Mouse (Mus musculus) urinary bladder, postnatal 4 days (tissue): ENCODE measurements around the gene Edrf1.

ENCODE experiments used
- DNase-seq, 2 experiments: peaks; one replicate each; pipeline ENCODE4 v3.0.0; 2021 to 2022; ENCODE audit warnings: low spot score in 2 of 2

Edrf1 gene

DNA sequence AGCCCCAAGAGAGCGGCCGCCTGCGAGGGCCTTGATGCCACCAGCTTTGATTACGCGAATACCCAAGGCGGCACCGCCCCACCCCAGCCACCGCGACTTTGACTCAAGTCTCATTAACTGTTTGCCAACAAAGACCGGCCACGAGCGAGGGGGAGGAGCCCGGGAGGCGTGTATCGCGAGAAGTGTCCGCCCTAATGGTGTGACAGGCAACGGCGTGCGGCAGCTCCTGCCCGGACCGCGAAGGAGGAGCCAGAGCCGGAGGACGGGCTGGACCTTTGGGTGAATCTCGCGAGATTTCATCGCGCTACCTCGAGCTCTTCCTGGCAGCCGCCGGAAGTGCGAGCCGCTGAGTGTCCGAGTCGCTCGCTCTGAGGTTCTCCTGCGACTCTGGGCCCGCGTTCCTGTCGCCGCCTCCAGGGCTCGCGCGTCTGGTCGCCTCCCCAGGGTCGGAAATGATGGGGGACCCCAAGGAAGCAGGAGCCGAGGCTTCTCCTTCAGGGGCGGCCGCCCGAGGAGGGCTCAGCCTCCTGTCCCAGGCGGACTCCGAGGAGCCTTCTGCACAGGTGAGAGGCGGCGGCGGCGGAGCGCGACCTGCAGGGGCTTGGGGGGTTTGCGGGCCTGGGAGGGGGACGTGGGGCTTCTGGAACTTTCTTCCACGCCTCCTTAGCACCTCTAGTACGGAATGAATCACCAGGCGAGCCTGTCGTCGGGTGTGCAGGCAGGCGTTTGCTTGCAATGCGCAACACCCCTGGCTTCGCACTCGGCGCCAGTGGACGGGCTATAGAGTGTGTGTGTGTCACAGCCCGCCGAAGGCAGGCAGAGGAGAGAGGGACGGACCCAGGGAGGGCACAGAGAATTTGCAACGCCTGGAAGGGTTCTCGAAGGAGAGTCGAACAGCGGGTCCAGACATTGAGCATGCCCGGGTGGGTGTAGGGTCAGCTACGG lies at the start of gene Edrf1:
Gene Edrf1, plus strand, starts transcription at position 183 of the 945 bp plus-strand sequence.
- DNase-seq: peak; percentile 98

DNA sequence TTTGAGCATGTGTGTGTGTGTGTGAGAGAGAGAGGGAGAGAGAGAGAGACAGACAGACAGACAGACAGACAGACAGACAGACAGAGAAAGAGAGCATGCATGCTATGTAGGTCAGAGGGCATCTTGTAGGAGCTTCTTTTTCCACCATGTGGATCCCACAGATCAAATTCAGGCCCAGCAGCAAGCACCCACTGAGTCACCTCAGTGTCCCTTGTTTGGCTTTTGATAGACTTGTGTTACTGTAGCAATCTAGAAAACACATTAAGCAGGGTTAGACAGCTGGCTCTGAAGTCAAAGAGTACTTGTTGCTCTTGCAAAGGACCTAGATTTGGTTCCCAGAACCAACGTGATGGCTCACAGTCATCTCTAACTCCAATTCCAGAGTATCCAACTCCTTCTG lies 45.6 kb upstream of the Edrf1 start:
- no peak for DNase-seq

DNA sequence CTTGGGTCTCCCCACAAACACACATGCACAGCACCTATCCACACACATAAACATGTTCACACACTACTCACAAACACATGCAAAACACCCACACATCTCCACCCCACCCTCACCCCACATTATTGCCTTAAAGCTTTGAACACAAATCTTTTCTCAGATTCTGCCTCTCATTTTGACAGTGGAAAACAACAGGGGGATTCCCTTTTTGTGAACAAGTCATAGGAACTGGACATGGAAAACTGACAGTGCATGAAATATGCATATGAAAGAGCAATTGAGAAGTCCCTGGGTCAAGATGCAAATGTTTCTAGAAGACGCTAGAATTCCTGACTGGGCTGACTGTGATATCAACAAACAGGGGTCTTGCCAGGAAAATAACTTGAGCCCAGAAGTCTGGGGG lies 36.8 kb upstream of the Edrf1 start:
- DNase-seq: no peak

DNA sequence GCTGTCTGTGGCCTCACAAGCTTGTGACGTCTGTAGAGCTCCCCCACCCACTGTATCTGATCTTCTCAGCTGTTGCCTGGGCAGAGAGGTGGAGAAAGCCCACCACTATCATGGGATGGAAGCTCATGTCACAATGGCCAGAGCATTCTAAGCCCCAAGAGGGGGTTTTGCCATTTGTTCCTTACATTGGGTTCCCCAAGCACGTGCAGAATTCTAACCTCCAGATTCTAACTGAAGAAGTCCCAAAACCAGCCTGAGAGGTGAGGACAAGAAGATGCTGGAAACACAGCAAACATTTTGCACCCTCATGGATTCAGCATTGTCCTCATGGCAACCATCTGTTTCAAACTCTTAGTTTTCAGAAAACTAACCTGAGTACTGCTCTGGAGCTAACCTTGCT lies 35.3 kb upstream of the Edrf1 start, which contains the start of gene Tex36:
Gene Tex36, minus strand, starts transcription at position 101 of the 400 bp plus-strand sequence.
- DNase-seq: no peak

- no peak for DNase-seq
These were observed 34.2 kb upstream of the Edrf1 start for GRCm38 (mm10) chr7:133603156-133603555.

DNA sequence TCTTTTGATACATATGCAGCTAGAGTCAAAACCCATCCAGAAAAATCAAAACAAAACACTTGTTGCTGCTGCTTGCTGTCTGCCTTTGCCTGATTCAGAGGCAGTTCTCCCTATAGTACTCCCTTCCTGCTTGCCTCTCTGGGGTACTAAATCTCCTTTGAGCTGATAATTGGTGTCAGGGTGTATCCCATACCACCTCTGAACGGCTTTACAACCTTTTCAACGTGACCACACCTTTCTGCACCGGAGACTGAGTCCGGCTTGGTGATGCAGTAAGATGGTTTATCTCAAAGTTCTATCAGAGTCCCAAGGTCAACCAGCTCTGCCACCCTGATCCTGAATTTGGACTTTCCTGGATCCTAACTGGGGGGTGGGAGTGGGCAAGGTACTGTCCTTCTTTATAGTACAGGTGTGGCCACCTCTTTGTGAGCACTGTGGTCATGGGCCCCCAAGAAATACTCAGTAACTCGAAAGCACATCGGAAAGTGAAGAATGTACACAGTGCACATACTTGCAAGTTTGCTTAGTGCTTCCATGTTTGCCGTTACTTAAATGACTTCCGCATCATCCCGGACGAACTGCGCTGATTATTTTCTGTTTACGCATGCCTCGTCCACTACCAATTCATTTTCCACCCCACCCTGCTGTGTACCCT lies 32.8 kb upstream of the Edrf1 start:
- DNase-seq: no peak

DNA sequence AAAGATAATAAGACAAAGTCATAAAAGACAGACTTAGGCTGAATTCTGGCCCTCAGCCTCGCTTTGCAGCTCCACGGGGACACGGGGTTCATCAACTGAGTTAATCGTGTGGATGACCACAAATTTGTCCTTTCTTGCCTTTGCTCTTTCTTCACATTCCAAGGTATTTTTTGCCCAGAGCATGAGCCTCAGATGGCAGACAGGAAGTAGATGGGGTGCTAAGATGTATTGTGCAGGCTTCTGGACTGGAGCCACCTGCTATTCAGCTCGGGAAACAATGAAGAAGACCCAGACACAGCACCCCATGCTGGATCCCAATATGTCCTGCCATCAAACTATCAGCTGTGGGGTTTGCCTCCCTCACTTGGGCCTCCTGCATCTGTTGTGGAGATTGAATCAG lies 30.0 kb upstream of the Edrf1 start:
- DNase-seq: no peak

DNA sequence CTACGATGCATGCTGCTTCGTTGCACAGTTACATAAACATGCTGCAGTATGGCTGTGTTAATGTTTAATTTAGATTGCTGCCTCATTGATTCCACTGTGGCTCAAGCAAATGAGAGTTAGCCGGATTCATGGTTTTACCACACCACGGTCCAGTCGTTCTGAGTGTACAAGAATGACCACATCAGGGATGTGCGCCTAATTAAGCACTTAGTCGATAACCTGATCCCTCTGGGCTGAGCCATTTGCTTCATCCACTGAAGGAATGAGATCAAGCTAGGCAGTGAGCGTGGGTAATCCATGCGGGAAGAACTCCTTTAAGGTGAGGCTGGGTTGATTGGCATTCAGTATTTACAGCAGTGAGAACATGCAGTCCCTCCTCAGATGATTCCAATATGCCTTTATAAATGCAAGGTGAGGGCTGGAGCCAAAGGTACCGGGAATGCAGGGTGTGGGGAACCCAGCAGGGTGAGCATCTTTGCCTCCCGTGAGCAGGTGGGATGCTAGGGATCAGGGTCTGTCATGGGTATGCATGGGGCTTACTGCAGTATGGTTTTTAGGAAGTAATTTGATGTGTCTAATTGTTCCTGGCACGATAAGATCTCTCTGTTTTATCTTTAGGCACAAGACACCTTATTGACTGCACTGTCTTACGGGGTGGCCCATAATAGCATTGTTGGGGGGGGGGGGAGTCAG lies 29.3 kb upstream of the Edrf1 start:
- no peak for DNase-seq

DNA sequence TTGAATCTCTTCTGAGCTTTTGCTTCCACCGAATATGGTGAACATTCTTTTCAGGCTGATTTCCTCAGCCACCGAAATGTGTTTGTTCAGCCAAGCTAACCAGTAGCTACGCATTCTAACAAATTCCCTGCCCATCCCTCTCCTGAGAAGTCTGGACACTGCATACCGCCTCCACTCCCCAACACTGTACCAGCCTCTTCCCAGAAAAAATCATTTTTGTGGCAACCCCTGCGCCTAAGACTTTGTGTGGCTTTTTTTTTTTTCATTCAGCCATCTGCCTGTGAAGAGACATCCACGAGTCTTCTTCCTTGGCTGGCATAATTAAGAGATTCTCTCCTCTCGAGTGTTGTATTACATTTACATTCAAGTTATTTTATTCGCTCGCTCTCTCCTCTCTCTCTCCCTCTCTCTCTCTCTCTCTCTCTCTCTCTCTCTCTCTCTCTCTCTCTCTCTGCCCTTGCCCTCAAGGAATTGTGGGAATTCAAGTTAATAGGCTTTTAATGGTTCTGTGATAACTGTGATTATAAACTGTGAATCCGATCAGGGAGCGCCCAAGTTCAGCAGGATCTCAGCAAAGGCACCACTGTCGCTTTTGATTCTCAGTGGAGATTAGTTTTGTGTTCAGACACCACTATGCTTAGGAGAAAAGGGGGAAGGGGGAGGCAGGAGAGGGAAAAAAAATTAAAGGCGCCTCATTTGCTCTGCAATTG lies 28.6 kb upstream of the Edrf1 start:
- no peak for DNase-seq

DNA sequence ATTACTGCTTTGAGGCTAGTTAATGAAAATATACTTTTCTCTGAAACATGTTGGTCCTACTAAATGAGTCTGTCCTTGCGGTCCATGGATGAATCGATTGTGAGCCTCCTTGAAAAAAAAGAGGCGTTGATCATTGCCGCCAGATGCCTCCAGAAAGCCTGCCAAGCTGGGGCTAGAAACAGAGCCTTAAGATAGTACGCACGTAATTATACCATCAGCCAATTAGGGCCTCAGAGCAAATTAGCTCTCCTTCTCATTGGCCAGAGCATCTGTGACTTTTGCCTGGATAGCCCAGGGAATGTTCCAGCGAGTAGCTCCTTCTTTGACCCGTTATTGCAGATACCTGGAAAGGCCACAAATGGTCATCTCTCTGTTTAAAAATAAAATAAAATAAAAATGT lies 27.8 kb upstream of the Edrf1 start:
- DNase-seq: no peak

GRCm38 (mm10) chr7:133612981-133613380 lies 24.4 kb upstream of the Edrf1 start:
- DNase-seq: no peak

DNA sequence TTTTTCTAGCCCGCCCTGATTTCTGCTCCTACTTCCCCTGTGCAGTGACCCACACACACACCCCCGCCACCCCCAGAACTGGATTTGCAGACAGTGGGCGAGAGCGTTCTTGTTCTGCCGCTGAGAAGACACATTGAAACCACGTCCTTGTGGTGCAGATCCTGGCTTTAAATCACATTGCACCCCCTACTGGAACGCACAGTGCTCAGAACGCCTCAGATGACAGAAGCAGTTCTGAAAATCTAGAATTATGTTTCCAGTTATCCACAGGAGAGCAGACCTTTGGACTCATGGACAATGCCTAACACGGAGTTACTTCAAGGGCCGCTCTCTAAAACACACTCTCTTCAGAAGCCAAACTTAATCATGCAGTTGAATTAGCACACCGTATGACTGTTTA lies 16.6 kb upstream of the Edrf1 start:
- DNase-seq: no peak

GRCm38 (mm10) chr7:133623226-133623625 lies 14.1 kb upstream of the Edrf1 start:
- DNase-seq: no peak

GRCm38 (mm10) chr7:133627184-133627936 lies 10.0 kb upstream of the Edrf1 start:
- DNase-seq: no peak

GRCm38 (mm10) chr7:133630821-133631220 lies 6.5 kb upstream of the Edrf1 start:
- DNase-seq: no peak

DNA sequence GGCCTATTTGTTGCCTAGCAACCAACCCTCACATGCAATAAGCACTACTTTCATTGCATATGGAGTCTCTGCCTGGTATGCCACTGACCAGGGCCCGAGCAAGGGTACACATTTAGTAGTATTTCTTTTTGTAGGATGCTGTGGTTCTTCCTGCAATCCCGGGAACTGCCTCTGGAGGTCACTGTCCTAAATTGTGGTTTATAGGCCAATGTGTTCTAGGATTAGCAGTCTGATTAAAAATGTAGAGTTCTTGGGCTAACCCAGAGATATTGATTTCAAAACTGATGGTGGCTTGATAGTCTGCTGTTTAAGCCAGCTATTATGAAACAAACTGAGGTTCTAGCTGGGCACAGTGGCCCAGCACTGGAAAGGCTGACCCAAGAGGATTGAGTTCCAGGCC lies 4.9 kb upstream of the Edrf1 start:
- no peak for DNase-seq

GRCm38 (mm10) chr7:133634932-133635650 lies 2.3 kb upstream of the Edrf1 start:
- no peak for DNase-seq

DNA sequence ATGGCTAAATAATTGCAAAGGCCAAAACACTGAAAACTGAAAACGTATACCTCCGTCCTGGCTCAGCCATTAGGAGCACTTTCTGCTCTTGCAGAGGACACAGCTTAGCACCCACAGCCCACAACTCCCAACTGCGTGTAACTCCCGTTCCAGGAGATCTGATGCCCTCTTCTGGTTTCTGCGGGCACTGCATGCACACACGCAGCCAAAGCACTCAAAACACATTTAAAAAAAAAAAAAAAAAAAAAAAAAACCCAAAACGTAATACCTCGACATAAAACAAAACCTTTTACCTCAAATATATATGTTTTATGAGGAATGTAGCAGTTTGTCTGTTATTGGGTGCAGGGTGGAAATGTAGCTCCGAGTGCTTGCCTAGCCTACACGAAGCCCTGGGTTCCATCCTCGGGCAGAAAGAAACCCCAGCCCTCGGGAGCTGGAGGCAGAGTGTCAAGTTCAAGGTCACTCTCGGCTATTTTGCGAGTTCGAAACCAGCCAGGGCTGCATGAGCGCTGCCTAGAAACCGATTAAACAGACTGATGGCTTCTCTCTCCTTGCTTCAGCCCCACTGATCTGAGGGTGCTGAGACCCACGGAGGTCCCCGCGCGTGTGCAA lies 498 bp upstream of the Edrf1 start:
- peak; percentile 72 to 90 for DNase-seq

DNA sequence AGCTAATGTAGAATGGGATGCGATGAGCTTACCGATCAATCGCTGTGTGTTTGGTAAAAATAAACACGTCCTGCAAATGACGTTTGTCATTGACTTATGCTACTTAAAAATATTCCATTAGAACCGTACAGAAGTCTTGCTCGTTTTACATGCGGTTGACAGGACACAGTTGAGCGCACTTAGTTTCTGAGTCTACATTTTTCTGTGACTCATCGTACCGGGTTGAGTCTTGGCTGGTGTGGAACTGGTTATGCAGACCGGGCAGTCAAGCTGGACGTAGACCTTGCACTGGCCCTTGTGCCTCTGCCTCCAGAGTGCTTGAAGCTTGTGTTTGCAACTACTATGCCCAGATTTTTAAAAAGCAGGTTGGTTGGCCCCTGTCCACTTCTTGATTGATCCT lies 963 bp downstream of the Edrf1 start:
- DNase-seq: no peak

GRCm38 (mm10) chr7:133638821-133639220 lies 1.5 kb downstream of the Edrf1 start:
- DNase-seq: no peak
